Mouse (Mus musculus): ENCODE data around the gene Rnd2.
A peak's percentile ranks its signal among the peaks of the same experiment; 100 is the strongest.
"Not testable (repeated sequence)": the region's sequence is repeated elsewhere in the genome, so short reads cannot be mapped to it uniquely, and the experiment has no call there.

Gene Rnd2

GRCm38 (mm10) chr11:101464211-101465100, at the start of gene Rnd2:
Gene Rnd2, plus strand, starts transcription at chr11:101464999.
- DNase-seq = peak; percentile 93

GRCm38 (mm10) chr11:101415306-101415705, 49.5 kb upstream of the Rnd2 start:
- peak; percentile 72 for DNase-seq

GRCm38 (mm10) chr11:101416433-101417100, 48.2 kb upstream of the Rnd2 start:
- no peak for DNase-seq

- peak; percentile 98 for DNase-seq
Measured at GRCm38 (mm10) chr11:101417101-101417855, 47.5 kb upstream of the Rnd2 start, which contains the start of gene Aarsd1. Gene Aarsd1, minus strand, starts transcription at chr11:101417615.

DNA sequence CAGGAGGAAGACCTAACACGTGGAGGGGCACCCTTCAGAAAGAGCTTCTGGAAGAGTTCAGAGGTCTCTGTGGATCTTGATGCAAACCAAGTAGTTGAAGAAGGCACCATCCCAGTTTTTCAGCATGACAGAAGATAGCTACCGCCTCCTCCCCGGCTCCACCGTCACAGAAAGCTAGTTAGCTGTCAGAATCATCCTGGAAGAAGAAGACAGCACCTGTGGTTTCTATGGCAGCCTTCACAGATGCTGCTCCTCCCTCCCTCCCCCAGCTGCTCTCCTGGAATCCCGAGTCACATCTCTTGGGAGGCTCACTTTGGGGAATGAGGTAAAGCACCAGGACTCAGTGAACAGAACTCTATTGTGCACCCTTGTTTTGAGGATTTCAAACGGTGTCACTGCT, 45.8 kb upstream of the Rnd2 start:
- no peak for DNase-seq

GRCm38 (mm10) chr11:101419610-101420009, 45.2 kb upstream of the Rnd2 start:
- DNase-seq = no peak

DNA sequence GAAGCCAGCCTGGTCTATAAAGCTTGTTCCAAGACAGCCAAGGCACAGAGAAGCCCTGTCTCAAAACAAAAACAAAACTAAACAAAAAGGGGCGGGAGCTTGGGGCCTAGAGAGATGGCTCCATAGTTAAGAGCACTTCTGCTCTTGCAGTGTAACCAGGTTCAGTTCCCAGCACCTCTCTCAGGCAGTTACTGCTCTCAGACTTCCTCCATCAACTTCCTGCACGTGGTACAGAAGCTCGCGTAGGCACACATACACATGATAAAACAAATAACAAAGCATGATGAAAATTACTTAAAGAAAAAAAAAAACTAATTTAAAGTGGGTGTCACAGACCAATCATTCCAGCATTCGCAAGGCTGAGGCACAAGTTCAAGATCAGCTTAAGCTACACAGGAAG, 44.7 kb upstream of the Rnd2 start:
- no peak for DNase-seq

GRCm38 (mm10) chr11:101424105-101424851, 40.5 kb upstream of the Rnd2 start, which contains the start of gene Gm27029:
Gene Gm27029, minus strand, starts transcription at chr11:101424796.
- peak; percentile 96 for DNase-seq

DNA sequence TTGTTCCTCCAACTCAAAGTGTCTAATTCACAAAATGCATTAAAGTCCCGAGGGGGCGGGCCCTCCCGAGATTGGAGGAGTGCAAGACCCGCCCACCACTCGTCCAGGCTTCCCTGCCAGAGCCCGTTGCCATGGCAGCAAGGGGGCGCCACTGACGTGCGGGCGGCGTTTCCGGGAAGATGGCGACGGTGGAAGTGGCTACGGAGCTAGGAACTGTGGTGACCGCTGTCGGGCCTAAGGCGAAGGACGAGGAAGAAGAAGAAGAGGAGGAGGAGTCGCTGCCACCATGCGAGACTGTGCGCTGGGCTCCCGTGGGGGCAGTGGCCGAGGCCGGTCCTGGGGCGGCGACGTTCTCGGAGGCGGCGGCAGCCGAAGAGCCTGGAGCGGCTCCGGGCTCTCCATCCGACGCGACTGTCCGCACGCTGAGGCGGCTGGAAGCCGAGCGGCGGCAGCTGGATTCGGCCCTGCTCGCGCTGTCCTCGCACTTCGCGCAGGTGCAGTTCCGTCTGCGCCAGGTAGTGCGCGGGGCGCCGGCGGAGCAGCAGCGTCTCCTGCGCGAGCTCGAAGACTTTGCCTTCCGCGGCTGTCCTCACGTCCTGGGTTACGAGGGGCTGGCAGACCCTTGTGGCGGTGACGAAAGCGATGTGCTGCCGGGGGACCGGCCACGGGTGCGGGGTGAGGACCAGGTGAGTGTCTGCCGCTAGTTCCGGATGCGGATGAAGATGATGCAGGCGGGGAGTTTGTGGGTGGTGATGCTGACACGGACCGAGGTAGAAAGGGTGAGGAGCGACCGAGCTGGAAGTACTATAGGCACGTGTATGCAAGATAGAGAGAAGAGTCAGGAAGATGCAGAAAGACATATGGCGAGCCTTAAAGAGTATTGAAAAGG, 39.6 kb upstream of the Rnd2 start, which contains the start of the genes Rundc1 and Ptges3l:
Gene Rundc1 (plus strand): TSS at position 161 of the 889 bp plus-strand sequence.
Gene Ptges3l (minus strand): TSS at position 409 of the 889 bp plus-strand sequence.
- peak; percentile 99 for DNase-seq

GRCm38 (mm10) chr11:101426165-101426564, 38.6 kb upstream of the Rnd2 start:
- DNase-seq = no peak

- no peak for DNase-seq
Measured at GRCm38 (mm10) chr11:101431327-101431726, 33.5 kb upstream of the Rnd2 start.

DNA sequence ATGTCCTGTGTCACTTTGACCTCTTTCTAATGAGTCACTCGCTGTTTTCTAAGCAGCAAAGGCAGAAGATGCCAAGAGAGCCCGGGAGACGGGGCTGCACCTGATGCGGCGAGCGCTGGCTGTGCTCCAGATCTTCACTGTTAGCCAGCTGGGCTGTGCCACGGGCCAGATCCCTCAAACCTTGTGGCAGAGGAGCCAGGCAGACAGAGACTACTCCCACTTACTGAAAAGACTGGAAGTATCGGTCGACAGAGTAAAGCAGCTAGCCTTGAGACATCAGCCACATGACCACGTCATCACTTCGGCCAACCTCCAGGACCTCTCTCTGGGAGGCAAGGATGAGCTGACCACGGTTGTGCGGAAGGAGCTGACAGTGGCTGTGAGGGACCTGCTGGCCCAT, 31.4 kb upstream of the Rnd2 start:
- no peak for DNase-seq

DNA sequence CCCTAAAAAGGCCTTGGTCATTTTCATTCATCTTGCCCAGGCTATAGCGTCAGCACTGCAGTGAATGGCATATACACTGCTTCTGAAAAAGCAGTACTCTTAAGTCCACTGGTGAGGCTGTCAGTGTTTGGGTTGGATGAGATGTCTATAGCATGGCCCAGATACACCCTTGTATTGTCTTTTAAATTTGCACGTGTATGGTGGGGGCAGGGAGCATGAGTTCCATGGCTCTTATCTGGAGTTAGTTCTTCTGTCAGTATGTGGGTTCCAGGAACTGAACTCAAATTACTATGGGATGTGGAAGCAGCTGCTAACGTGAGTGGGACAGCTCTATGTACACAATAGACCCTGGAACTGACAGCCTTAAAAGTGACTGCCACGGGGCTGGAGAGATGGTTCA, 29.0 kb upstream of the Rnd2 start:
- no peak for DNase-seq

DNA sequence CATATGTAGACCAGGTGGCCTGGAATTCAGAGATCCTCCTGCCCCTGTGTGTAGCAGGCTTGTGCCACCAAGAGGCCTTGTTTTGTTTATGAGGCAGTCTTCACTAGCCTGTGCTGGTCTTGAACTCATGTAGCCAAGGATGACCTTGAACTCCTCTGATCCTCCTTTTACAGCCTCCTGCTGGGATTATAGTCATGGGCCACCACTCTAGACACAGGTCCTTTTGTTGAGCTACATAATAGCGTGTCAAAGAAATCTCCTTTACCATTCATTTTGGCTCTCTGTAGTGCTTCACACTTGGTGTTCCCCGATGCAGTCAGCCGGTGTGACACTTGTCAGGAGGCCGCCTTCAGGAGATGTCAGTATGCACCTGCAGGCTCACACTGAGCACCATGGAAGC, 27.9 kb upstream of the Rnd2 start:
- DNase-seq = no peak

DNA sequence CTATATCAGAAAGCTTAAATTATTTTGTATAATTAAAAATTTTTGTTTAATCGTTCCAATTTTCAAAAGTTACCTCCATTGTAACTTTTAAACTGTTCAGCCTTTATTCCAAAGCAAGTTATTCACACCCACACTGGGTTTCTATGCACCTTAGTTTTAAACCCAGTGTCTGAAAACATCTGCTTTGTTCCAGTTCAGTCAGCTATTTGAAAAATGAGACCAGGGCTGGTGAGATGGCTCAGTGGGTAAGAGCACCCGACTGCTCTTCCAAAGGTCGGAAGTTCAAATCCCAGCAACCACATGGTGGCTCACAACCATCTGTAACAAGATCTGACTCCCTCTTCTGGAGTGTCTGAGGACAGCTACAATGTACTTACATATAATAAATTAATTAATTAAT, 26.8 kb upstream of the Rnd2 start:
- not testable (repeated sequence) for DNase-seq

DNA sequence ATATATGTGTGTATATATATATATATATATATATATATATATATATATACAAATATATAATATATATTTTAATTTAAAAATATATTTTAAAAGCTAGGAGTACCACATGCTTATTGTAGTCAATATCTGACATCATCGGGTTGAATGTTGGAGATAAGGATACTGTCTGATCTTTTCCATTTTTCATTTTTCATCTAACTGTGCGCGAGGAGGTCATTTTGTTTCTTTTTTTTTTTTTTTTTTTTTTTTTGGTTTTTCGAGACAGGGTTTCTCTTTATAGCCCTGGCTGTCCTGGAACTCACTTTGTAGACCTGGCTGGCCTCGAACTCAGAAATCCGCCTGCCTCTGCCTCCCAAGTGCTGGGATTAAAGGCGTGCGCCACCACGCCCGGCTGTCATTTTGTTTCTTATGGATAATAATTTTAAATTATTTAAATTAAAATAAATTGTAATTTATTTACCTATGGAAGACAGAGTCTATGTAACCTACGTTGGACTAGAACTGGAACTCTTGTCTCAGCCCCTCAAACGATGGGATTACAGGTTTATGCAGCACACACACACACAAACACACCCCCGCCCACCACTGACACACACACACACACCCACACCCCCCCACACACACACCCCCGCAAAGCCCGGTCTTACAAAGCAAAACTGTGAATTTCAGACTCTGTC, 23.2 kb upstream of the Rnd2 start:
- not testable (repeated sequence) for DNase-seq

DNA sequence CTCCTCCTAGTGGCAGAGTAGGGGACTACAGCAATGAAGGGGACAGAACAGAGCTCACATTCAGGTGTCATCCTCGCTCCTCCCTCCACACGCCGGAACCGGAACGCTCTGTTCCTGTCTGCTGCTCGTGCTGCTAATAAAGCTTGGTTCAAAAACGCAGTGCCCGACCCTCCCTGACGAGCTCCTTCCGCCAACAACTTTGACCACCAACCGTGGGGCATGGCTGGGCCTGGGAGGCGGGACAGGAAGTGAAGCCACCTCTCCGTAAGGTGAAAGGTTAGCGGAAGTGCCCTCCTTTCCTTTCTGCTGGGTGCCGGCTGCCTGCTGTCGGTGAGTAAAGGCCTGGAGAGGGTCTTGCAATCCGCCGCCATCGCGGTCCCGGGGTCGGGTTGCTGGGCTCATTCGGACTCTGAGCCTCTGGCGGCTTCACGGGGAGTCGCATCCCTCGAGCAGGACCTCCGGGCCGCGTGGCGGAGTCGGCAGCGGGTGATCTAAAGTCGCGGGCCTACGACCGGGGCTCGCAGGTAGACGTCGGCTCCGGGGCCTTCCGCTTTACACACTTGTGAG, 22.6 kb upstream of the Rnd2 start, which contains the start of gene Rpl27:
Gene Rpl27 (plus strand): TSS at position 172 of the 567 bp plus-strand sequence.
- peak; percentile 100 for DNase-seq

DNA sequence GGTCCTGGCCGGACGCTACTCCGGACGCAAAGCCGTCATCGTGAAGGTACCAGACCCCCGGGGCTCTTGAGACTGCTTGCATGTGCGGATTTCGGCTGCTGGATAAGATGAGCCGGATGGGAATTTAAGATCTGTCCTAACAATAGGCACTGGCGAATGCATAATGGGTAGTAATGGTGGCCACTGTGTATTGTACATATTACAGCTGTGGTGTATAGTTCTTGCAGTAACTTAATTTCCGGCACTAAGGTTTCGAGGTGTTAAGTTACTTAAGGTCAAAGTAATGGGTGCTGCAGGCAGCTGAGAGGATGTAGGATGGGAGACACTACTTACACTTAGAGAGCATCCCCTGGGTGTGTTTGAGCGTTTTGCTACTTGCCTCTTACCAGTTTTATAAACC, 22.0 kb upstream of the Rnd2 start:
- no peak for DNase-seq

DNA sequence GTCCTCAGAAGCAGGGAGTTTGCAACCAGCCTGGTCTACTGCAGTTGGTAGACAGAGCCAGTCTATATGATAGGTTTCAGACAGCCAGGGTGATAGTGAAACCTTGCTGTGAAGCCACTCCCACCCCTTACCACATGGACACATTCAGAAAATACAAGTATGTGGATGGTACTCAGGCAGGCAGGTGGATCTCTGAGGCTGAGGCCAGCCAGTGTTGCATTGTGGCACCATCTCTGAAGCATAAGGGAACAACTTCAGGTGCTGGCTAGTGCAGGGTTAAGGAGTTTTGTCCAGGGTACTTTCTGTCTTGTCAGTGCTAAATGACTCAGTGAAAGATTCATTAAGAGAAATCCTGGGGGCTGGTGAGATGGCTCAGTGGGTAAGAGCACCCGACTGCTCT, 18.5 kb upstream of the Rnd2 start:
- no peak for DNase-seq

DNA sequence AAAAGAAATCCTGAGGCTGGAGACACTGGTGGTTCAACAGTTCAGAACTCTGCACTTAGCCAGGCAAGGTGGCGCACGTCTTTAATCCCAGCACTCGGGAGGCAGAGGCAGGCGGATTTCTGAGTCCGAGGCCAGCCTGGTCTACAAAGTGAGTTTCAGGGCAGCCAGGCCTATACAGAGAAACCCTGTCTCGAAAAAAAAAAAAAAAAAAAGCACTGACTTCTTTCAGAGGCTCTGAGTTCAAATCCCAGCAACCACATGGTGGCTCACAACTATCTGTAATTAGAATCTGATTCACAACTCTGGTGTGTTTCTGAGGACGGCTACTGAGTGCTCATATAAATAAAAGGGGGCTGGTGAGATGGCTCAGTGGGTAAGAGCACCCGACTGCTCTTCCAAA, 17.9 kb upstream of the Rnd2 start:
- DNase-seq = not testable (repeated sequence)
